Mouse (Mus musculus): ENCODE data around the gene Nxnl2. TPM values are rescaled to one million over a fixed set of nuclear protein-coding genes. Genes with fewer than 3 reads are reported as not detected.

The Nxnl2 gene
- 0.56 and 1.4 TPM in 2 replicates for polyA plus RNA-seq (2012; rRNA removed)

GRCm38 (mm10) chr13:51170691-51171680 is at the start of gene Nxnl2:
Gene Nxnl2 (plus strand): TSS chr13:51171022.

Other genes starting within 250 kb of the Nxnl2 start
- 10.9 and 11.2 TPM in 2 replicates for gene Spin1, start 70.1 kb upstream of the Nxnl2 start, polyA plus RNA-seq (2012; rRNA removed)
- gene S1pr3, start 237.6 kb downstream of the Nxnl2 start, polyA plus RNA-seq (2012; rRNA removed), result 4.3 and 5.1 TPM in 2 replicates